Mouse (Mus musculus) inflammation-experienced regulatory T-cells, adult 6 months (primary cell): ENCODE measurements around the gene Cacnb1. TPM values are rescaled to one million over a fixed set of nuclear protein-coding genes. Genes with fewer than 3 reads are reported as not detected.

Experiments used
- ATAC-seq: one replicate; pipeline ENCODE4 v1.8.0; 2017
- polyA plus RNA-seq, 3 experiments: library from polyadenylated mRNA; unstranded; fragments of 100-300 nt; shearing (Covaris generic); gene quantifications; one replicate each; pipeline ENCODE4 v1.2.1; 2017

The Cacnb1 gene
- 1 to 10 TPM; 1.5 to 2.7 (median 2.4) TPM for polyA plus RNA-seq

- no peak for ATAC-seq
Measured at GRCm38 (mm10) chr11:98022555-98023371, at the start of gene Cacnb1. Cacnb1 (minus strand) TSS chr11:98023034.

GRCm38 (mm10) chr11:98067255-98067654, 44.4 kb upstream of the Cacnb1 start:
- no peak for ATAC-seq

GRCm38 (mm10) chr11:98066201-98066600, 43.4 kb upstream of the Cacnb1 start:
- no peak for ATAC-seq

GRCm38 (mm10) chr11:98061904-98062562, 39.2 kb upstream of the Cacnb1 start:
- no peak for ATAC-seq

GRCm38 (mm10) chr11:98061441-98061840, 38.6 kb upstream of the Cacnb1 start:
- no peak for ATAC-seq

GRCm38 (mm10) chr11:98060104-98060692, 37.4 kb upstream of the Cacnb1 start:
- no peak for ATAC-seq

- no peak for ATAC-seq
Measured at GRCm38 (mm10) chr11:98059662-98060061, 36.8 kb upstream of the Cacnb1 start.

- ATAC-seq = no peak
Measured at GRCm38 (mm10) chr11:98057998-98058397, 35.2 kb upstream of the Cacnb1 start.

GRCm38 (mm10) chr11:98057466-98057865, 34.6 kb upstream of the Cacnb1 start:
- ATAC-seq = no peak

GRCm38 (mm10) chr11:98052989-98053834, 30.4 kb upstream of the Cacnb1 start, which contains the start of gene Stac2:
Stac2 (minus strand) TSS chr11:98053462.
- ATAC-seq = no peak

GRCm38 (mm10) chr11:98052129-98052988, 29.5 kb upstream of the Cacnb1 start:
- ATAC-seq = peak; percentile 41

- ATAC-seq = no peak
Measured at GRCm38 (mm10) chr11:98051611-98052128, 28.8 kb upstream of the Cacnb1 start.

- ATAC-seq = no peak
Measured at GRCm38 (mm10) chr11:98050940-98051339, 28.1 kb upstream of the Cacnb1 start.

GRCm38 (mm10) chr11:98050520-98050815, 27.6 kb upstream of the Cacnb1 start:
- no peak for ATAC-seq

- peak; percentile 46 for ATAC-seq
Measured at GRCm38 (mm10) chr11:98049672-98050519, 27.1 kb upstream of the Cacnb1 start.

GRCm38 (mm10) chr11:98047745-98048144, 24.9 kb upstream of the Cacnb1 start:
- ATAC-seq = no peak

- no peak for ATAC-seq
Measured at GRCm38 (mm10) chr11:98046466-98046865, 23.6 kb upstream of the Cacnb1 start.

- no peak for ATAC-seq
Measured at GRCm38 (mm10) chr11:98045596-98045995, 22.8 kb upstream of the Cacnb1 start.

GRCm38 (mm10) chr11:98044074-98044473, 21.2 kb upstream of the Cacnb1 start:
- no peak for ATAC-seq

- no peak for ATAC-seq
Measured at GRCm38 (mm10) chr11:98042741-98043140, 19.9 kb upstream of the Cacnb1 start.

- ATAC-seq = no peak
Measured at GRCm38 (mm10) chr11:98040975-98041374, 18.1 kb upstream of the Cacnb1 start.
